Mouse (Mus musculus) heart, embryonic 14.5 days (tissue): ENCODE results near the gene Hivep3. TPM values are rescaled to one million over a fixed set of nuclear protein-coding genes. Genes with fewer than 3 reads are reported as not detected.

Experiments used
- ATAC-seq: fragments of 200-750 bp; cut with Nextera tagmentation; 2 replicates; pipeline ENCODE4 v1.8.0; 2017; ENCODE audit warnings: low read depth, moderate TSS enrichment; ENCODE audit not compliant: insufficient number of reproducible peaks, insufficient read depth, low FRiP score
- H3K27ac ChIP-seq, 2 experiments: fragments of 200-500 bp in 1 of 2; fragments of 300-500 bp in 1 of 2; sonication (generic) in 1 of 2; replicated peaks in 1 of 2; 2 replicates each; pipeline ENCODE4 v1.5.1; 2012 to 2014; ENCODE audit warnings: low read depth in 2 of 2, low read length in 2 of 2, control low read depth in 1 of 2, mild to moderate bottlenecking in 1 of 2, mixed read lengths in 1 of 2; ENCODE audit not compliant: control insufficient read depth in 1 of 2, insufficient read depth in 1 of 2
- H3K27me3 ChIP-seq: fragments of 300-500 bp; sonication (generic); 2 replicates; pipeline ENCODE4 v1.6.1; 2014; ENCODE audit warnings: mild to moderate bottlenecking, low read length, control low read depth; ENCODE audit not compliant: control insufficient read depth, insufficient read depth
- H3K36me3 ChIP-seq: fragments of 300-500 bp; sonication (generic); 2 replicates; pipeline ENCODE4 v1.6.1; 2014; ENCODE audit warnings: mild to moderate bottlenecking, control low read depth, low read length, mixed read lengths; ENCODE audit not compliant: control insufficient read depth, insufficient read depth
- H3K4me1 ChIP-seq, 2 experiments: fragments of 200-500 bp in 1 of 2; fragments of 300-500 bp in 1 of 2; sonication (generic) in 1 of 2; 2 replicates each; pipeline ENCODE4 v1.6.1; 2012 to 2014; ENCODE audit warnings: low read length in 2 of 2, control low read depth in 1 of 2, mixed read lengths in 1 of 2; ENCODE audit not compliant: control insufficient read depth in 2 of 2, insufficient read depth in 2 of 2
- H3K4me2 ChIP-seq: fragments of 300-500 bp; sonication (generic); 2 replicates; pipeline ENCODE4 v1.6.1; 2014; ENCODE audit warnings: mild to moderate bottlenecking, low read length
- H3K4me3 ChIP-seq, 2 experiments: fragments of 200-500 bp in 1 of 2; fragments of 300-500 bp in 1 of 2; sonication (generic) in 1 of 2; 2 replicates each; pipeline ENCODE4 v1.5.1; 2012 to 2014; ENCODE audit warnings: low read length in 2 of 2, mild to moderate bottlenecking in 2 of 2, control low read depth in 1 of 2, low read depth in 1 of 2, moderate library complexity in 1 of 2; ENCODE audit not compliant: control insufficient read depth in 1 of 2, insufficient read depth in 1 of 2
- H3K9ac ChIP-seq: fragments of 300-500 bp; sonication (generic); 2 replicates; pipeline ENCODE4 v1.6.1; 2014; ENCODE audit warnings: mild to moderate bottlenecking, low read length
- H3K9me3 ChIP-seq: fragments of 300-500 bp; sonication (generic); 2 replicates; pipeline ENCODE4 v1.6.1; 2016; ENCODE audit warnings: low read length, control low read depth; ENCODE audit not compliant: control insufficient read depth
- WGBS: fragments of 180-500 bp; shearing (Covaris S2); extraction: QIAGEN DNeasy Blood & Tissue Kit; methylation state at CpG from one replicate; pipeline ENCODE4 v1.1.7; 2014; 5-methylcytosine and 5-hydroxymethylcytosine counted together
- polyA plus RNA-seq: library from polyadenylated mRNA; unstranded; fragments of >200 nt; fragmentation: Nextera tagmentation; extraction: Ambion mirVana; gene quantifications from 2 replicates; pipeline ENCODE4 v1.2.1, GENCODE M21; 2014

Gene Hivep3
- polyA plus RNA-seq, 1 experiment from 2014 or later = 6.8 TPM

DNA sequence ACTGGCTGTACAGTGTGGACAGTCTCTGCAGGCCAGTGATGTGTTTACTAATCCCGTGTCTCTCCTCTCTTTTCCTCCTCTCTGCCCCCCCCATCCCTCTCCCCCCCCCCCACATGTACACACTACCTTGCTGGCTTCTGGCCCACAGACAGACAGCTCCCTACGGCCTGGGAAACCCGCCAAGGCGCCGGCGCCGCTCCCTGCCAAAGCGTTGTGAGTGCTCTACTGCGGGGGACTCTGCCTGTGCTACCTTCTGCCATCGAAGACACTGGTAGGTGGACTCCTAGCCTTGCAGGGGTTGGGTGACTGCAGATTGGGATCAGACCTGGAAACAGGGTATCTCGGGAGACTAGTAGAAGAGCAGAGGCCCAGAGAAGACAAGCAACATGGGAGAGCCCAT is 429.7 kb downstream of the Hivep3 start:
- Histone ChIP-seq H3K36me3 (no peaks in the 10 kb centered on the region), H3K27me3 (peaks cover 8% of the 10 kb centered on the region), H3K9ac (peak overlapping the region; percentile 30; the same call in 1 of the 2 replicates), H3K4me1 (peaks cover 26 to 37% of the 10 kb centered on the region in 2 experiments), H3K4me3 (no peak overlapping the region), H3K9me3 (no peaks in the 10 kb centered on the region), H3K27ac (no peak overlapping the region), H3K4me2 (no peak overlapping the region)
- peak; percentile 22; the same call in 1 of the 2 replicates for ATAC-seq
- 17% methylated on average over 11 of the region's 11 CpGs for WGBS

GRCm38 (mm10) chr4:120164316-120164715 is 430.7 kb downstream of the Hivep3 start:
- Histone ChIP-seq H3K4me1 (peaks cover 23 to 37% of the 10 kb centered on the region in 2 experiments), H3K9me3 (no peaks in the 10 kb centered on the region), H3K4me3 (no peak overlapping the region), H3K27ac (no peak overlapping the region), H3K36me3 (no peaks in the 10 kb centered on the region), H3K27me3 (peaks cover 8% of the 10 kb centered on the region), H3K9ac (no peak overlapping the region), H3K4me2 (no peak overlapping the region)
- ATAC-seq = no peak
- WGBS = 91% methylated on average over 5 of the region's 5 CpGs

GRCm38 (mm10) chr4:120167778-120168177 is 434.2 kb downstream of the Hivep3 start:
- 0 out of 2 replicates have a peak, but pooled peaks cover 3% of the 10 kb centered on the region for H3K27me3 ChIP-seq
- no peak overlapping the region for H3K4me3 ChIP-seq
- 86% methylated on average over 6 of the region's 6 CpGs for WGBS
- no peak overlapping the region for H3K4me2 ChIP-seq
- H3K9me3 ChIP-seq = no peaks in the 10 kb centered on the region
- no peak for ATAC-seq
- no peak overlapping the region for H3K9ac ChIP-seq
- peaks cover 27 to 40% of the 10 kb centered on the region in 2 experiments for H3K4me1 ChIP-seq
- H3K27ac ChIP-seq = no peak overlapping the region
- H3K36me3 ChIP-seq = no peaks in the 10 kb centered on the region

DNA sequence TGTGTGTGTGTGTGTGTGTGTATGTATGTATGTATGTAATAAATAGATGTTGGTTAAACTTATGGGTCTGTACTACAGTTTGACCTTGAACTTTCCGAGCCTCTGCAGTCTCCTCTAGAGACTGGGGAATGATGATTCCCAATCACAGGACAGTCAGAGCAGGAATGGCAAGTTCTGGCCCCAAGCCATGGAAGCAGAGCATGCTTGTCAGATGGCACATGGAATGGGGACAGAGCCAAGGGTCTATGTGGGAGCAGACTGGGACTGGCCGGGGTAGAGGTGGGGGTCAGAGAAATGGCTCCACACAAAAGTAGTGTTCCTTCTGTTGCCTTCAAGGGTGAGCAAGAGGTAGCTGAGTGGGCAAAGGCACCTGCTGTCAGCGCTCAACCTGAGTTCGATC is 434.8 kb downstream of the Hivep3 start:
- H3K9me3 ChIP-seq = no peaks in the 10 kb centered on the region
- H3K36me3 ChIP-seq = no peaks in the 10 kb centered on the region
- no peak overlapping the region for H3K4me3 ChIP-seq
- H3K4me1 ChIP-seq = peaks cover 23 to 36% of the 10 kb centered on the region in 2 experiments
- 77% methylated on average over 4 of the region's 4 CpGs for WGBS
- no peak overlapping the region for H3K4me2 ChIP-seq
- no peak for ATAC-seq
- no peak overlapping the region for H3K27ac ChIP-seq
- no peak overlapping the region; the same call in 1 of the 2 replicates for H3K9ac ChIP-seq
- 0 out of 2 replicates have a peak, but pooled peaks cover 3% of the 10 kb centered on the region for H3K27me3 ChIP-seq

GRCm38 (mm10) chr4:120170387-120170936 is 436.9 kb downstream of the Hivep3 start:
- Histone ChIP-seq H3K27ac (no peak overlapping the region), H3K27me3 (0 out of 2 replicates have a peak, but pooled peaks cover 3% of the 10 kb centered on the region), H3K4me1 (peaks cover 19 to 31% of the 10 kb centered on the region in 2 experiments), H3K4me2 (no peak overlapping the region), H3K4me3 (no peak overlapping the region), H3K9ac (no peak overlapping the region), H3K9me3 (no peaks in the 10 kb centered on the region), H3K36me3 (no peaks in the 10 kb centered on the region)
- WGBS = 60% methylated on average over 9 of the region's 9 CpGs
- ATAC-seq = no peak

DNA sequence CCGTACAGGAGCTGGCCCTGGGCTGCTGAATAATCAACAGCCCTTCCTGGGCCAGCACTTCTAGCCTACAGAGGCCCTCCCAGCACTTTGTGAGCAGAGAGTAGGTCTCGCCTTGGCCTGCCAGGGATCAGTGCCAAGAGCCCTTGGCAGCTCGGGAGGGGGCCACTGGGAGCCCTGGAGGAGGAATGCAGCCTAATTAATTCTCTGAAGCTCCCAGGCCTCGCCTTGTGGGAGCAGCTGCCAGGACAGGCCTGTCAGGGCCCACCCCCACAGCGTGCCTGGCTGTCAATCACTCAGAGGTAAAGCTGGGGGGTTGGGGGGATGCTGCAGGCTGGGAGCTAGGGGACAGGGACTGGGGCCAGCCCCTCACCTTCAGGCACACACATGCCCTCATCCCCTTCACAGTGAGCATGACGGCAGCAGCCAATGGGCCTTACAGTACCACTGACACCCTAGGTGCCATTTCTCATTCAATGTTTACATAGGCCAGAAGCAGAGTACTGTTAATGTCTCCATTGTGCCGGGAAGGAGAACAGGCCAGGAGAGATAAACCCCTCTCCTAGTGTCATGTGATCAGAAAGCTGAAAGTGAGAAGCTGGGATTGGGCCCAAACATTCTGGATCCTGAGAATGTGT is 438.6 kb downstream of the Hivep3 start:
- Histone ChIP-seq H3K4me2 (no peak overlapping the region), H3K9ac (peak overlapping the region; percentile 34; the same call in 1 of the 2 replicates), H3K36me3 (no peaks in the 10 kb centered on the region), H3K4me1 (peaks cover 19 to 31% of the 10 kb centered on the region in 2 experiments), H3K27me3 (no peaks in the 10 kb centered on the region), H3K4me3 (no peak overlapping the region), H3K9me3 (no peaks in the 10 kb centered on the region), H3K27ac (peak overlapping the region in 1 of 2 experiments; percentile 19; a peak in 1 of 4 replicates)
- WGBS = 10% methylated on average over 7 of the region's 7 CpGs
- ATAC-seq = 0 out of 2 replicates have a peak, but pooled peaks have one; percentile 32

DNA sequence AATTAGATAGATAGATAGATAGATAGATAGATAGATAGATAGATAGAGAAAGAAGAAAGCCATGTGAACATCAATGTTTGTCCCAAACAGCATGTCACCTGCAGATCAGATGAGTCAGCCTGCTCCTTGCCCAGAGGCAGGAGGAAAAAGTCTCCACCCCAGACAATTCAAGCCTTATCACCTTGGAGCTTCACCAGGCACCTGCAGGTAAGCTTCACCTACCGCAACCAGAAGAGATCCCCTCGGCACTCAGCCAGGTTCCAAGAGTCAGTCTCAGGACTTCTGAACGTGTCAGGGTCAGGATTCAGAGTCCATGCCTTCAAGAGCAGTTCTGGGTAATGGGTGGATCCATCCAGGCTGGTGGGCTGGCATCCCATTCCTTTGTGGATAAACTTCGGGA is 445.5 kb downstream of the Hivep3 start:
- H3K36me3 ChIP-seq = no peaks in the 10 kb centered on the region
- H3K27ac ChIP-seq = no peak overlapping the region
- H3K9me3 ChIP-seq = no peaks in the 10 kb centered on the region
- WGBS = 80% methylated on average over 4 of the region's 4 CpGs
- no peak overlapping the region for H3K4me2 ChIP-seq
- no peak for ATAC-seq
- no peak overlapping the region for H3K4me3 ChIP-seq
- H3K4me1 ChIP-seq = no peaks in the 10 kb centered on the region
- H3K27me3 ChIP-seq = 0 out of 2 replicates have a peak, but pooled peaks cover 3% of the 10 kb centered on the region
- no peak overlapping the region for H3K9ac ChIP-seq
